Mouse (Mus musculus) layer of hippocampus, postnatal 25 days (tissue): ENCODE measurements around the gene Omt2a. TPM values are rescaled to one million over a fixed set of nuclear protein-coding genes. Genes with fewer than 3 reads are reported as not detected.
"Not testable (repeated sequence)": the region's sequence is repeated elsewhere in the genome, so short reads cannot be mapped to it uniquely, and the experiment has no call there.

Source experiments
- DNase-seq, 2 experiments: peaks; one replicate each; pipeline ENCODE4 v3.0.0; 2022; ENCODE audit warnings: mixed read lengths in 2 of 2, low spot score in 1 of 2; ENCODE audit errors: extremely low spot score in 1 of 2
- total RNA-seq, 2 experiments: library from RNA; stranded (reverse); gene quantifications; 2 replicates each; pipeline ENCODE4 v1.2.3; 2021

Gene Omt2a
- total RNA-seq, 2 experiments from 2014 or later = not detected

- not testable (repeated sequence) for DNase-seq
Measured at GRCm38 (mm10) chr9:78299143-78299542, 15.5 kb downstream of the Omt2a start.

DNA sequence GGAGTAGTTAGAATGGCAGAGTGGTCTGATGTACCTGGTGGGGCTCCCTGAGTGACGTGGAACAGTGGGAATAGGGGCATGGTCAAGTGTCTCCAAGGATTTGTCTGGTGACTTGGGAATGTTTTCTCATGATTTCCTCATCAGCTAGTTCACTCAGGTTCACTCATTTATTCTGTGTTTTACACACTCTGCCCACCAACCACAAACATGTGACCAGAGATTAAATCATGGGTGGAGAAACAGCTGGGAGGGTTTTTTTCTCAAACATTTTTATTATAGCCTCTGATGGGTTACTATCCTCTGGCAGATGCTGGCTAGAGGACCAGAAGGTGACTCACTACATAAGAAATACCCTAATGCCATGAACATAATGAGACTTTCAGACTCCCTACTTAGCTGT lies 16.4 kb downstream of the Omt2a start:
- DNase-seq = no peak

DNA sequence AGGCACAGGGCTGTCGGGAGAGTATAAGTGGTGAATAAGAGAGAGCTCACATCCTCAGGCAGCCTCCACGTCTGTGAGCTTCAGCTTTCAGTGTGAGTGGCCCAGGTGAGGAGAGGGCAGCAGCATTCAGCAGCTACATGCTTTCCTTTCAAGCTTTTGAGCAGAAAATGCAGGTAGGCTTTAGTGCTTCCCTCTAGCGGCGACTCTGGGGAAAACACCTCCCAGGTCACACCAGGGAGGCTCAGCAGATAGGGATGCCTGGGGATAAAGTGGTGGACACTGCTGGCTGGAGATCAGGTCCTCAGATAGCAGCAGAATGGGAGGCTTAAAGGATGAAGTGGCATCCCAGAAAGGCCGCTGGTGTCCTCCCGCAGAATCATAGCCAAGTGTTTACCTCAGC lies 18.5 kb downstream of the Omt2a start:
- peak in 1 of 2 experiments; percentile 57 for DNase-seq

DNA sequence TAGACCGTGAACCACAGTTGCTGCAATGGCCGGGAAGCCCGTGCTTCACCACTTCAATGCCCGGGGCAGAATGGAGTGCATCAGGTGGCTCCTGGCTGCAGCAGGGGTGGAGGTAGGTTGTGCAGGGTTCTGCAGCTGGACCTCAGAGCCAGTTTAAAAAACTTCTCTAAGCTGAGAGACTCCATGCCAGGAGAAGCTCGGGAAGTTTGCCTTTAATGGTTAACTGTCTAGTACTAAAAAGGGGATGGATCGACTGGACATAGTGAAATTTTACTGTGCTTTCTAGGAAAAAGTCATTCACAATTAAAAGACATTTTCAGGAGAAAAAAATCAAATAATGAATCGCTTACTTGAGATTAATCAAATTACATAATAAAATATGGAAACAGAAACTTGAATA lies 19.8 kb downstream of the Omt2a start:
- not testable (repeated sequence) for DNase-seq

- DNase-seq = not testable (repeated sequence)
Measured at GRCm38 (mm10) chr9:78293683-78294082, 20.9 kb downstream of the Omt2a start.

- DNase-seq = not testable (repeated sequence)
Measured at GRCm38 (mm10) chr9:78292462-78292861, 22.1 kb downstream of the Omt2a start.

DNA sequence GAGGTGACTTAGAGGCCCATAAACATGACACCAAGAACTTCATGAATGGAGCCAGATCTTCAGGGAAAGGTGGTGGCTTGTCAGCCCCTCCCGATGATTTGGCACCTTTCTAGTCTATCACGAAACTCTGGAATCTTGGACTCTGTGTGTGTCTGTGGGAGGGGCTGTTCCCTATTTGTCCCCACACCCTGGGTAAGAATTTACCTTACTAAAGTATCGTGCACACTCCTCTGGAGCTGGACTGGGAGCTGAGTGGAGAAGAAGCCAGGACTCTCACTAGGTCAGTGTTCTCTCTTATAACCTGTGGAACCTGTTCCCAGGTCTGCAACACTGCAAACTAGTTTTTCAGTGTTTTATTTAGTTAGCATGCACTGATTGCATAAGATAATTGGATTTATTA lies 24.9 kb downstream of the Omt2a start, which contains the start of gene Gm10639:
TSS of gene Gm10639 (plus strand) at position 201 of the 400 bp plus-strand sequence.
- not testable (repeated sequence) for DNase-seq

DNA sequence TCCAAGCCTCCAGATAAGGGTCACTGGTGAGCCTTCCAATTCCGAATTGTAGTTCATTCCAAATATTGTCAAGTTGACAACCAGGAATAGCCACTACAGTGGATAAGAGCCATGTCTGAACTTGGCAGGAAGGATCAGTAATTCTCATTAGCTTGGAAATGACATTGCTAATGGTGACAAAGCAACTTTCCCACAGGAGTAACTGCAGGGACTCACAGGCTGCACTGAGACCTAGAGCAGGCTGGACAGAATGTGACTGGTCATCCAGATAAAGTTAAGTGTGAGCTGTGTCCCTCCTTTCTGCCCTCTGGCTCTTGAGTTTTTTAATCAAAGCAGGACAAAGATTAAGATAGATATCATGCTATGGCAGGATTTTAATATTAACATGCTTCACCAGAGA lies 25.5 kb downstream of the Omt2a start:
- DNase-seq = not testable (repeated sequence)

- DNase-seq = not testable (repeated sequence)
Measured at GRCm38 (mm10) chr9:78282002-78282711, 32.4 kb downstream of the Omt2a start.

- DNase-seq = not testable (repeated sequence)
Measured at GRCm38 (mm10) chr9:78270945-78271344, 43.7 kb downstream of the Omt2a start.

Other genes with a start within 250 kb of the Omt2a start
- gene Fbxo9, start 205.7 kb downstream of the Omt2a start, total RNA-seq = 100 to 1,000 TPM in 1 of 2 experiments, 10 to 100 TPM in 1; 96.4 to 102 TPM
- gene Ick, start 205.6 kb downstream of the Omt2a start, total RNA-seq = 10 to 100 TPM; 22.6 to 27.0 TPM
- gene Gsta4, start 132.0 kb downstream of the Omt2a start, total RNA-seq = 10 to 100 TPM; 41.7 to 58.1 TPM
- gene Gsta1, start 84.1 kb downstream of the Omt2a start, total RNA-seq = not detected
- not detected for gene Gm3776, start 57.7 kb downstream of the Omt2a start, total RNA-seq
- not detected for gene Gm10639, start 24.9 kb downstream of the Omt2a start, total RNA-seq
- not detected for gene Omt2b, start 12.8 kb upstream of the Omt2a start, total RNA-seq
- not detected for gene Gsta2, start 41.0 kb upstream of the Omt2a start, total RNA-seq
- not detected for gene Dppa5a, start 53.4 kb upstream of the Omt2a start, total RNA-seq
- gene Ooep, start 63.9 kb upstream of the Omt2a start, total RNA-seq = not detected
- gene Ddx43, start 81.0 kb upstream of the Omt2a start, total RNA-seq = under 1 TPM in 1 of 2 experiments, not detected in 1; 0.16 TPM
- gene Cgas, start 128.4 kb upstream of the Omt2a start, total RNA-seq = 1 to 10 TPM in 1 of 2 experiments, under 1 TPM in 1; 0.74 to 1.2 TPM
- gene Mto1, start 133.4 kb upstream of the Omt2a start, total RNA-seq = 10 to 100 TPM; 20.6 to 23.7 TPM
- 1 to 10 TPM in 1 of 2 experiments, under 1 TPM in 1; 0.89 to 1.1 TPM for gene Gm17324, start 134.0 kb upstream of the Omt2a start, total RNA-seq
- gene Eef1a1, start 174.4 kb upstream of the Omt2a start, total RNA-seq = 1,000 to 10,000 TPM; 3,010 to 3,306 TPM